Mouse (Mus musculus): ENCODE results near the gene Sema7a. TPM values are rescaled to one million over a fixed set of nuclear protein-coding genes. Genes with fewer than 3 reads are reported as not detected.

Sema7a gene
- 2.1 and 3.2 TPM in 2 replicates for polyA plus RNA-seq (2011; ENCODE audit: insufficient read depth, insufficient read length, low replicate concordance, missing spikeins)

- TF ChIP-seq CTCF (IDR thresholded peaks at IDR 0.05; ENCODE audit: control insufficient read depth, insufficient read depth, low read length), result no peak
- peak; percentile 68; the same call in 1 of the 2 replicates for TF ChIP-seq POLR2A (IDR thresholded peaks at IDR 0.05; ENCODE audit: borderline replicate concordance, control insufficient read depth, low read depth, low read length)
- Histone ChIP-seq H3K27ac (ENCODE audit: control insufficient read depth, insufficient read depth, low read depth, low read length, poor library complexity) (peak within 1 kb of the TSS; percentile 49), H3K4me1 (ENCODE audit: control insufficient read depth, insufficient read depth, low read length) (no peaks in the 10 kb centered on the region; the same call in 1 of the 2 replicates), H3K4me3 (replicated peaks; ENCODE audit: control insufficient read depth, low read depth, low read length) (peak within 1 kb of the TSS; percentile 63)
- WGBS, result 9% methylated on average over 60 of the region's 60 CpGs
Observed at GRCm38 (mm10) chr9:57939431-57940348, at the start of gene Sema7a. TSS of gene Sema7a (plus strand) at chr9:57940112.

DNA sequence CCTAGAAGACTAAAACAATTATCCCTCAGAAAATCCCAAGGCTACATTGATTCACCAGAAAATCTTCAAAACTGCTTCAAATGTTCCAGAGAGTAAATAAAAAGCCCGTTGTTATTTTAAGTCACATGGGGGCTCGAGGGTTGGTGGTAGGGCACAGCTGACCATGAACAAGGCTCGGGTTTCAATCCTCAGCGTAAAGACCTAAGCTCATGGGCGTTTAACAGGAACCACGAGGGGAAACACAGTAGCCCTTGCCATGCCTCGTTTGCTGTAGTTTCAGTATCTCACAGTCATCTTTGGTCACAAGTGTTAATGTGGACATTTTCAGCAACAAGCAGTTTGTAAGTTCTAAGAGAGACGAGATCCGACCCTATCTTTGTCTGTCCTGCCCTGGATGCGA lies 39.4 kb upstream of the Sema7a start:
- Histone ChIP-seq H3K27ac (ENCODE audit: control insufficient read depth, insufficient read depth, low read depth, low read length, poor library complexity) (no peak overlapping the region), H3K4me1 (ENCODE audit: control insufficient read depth, insufficient read depth, low read length) (no peaks in the 10 kb centered on the region; the same call in 1 of the 2 replicates), H3K4me3 (replicated peaks; ENCODE audit: control insufficient read depth, low read depth, low read length) (no peak overlapping the region)
- WGBS, result 33% methylated on average over 10 of the region's 10 CpGs
- no peak for TF ChIP-seq POLR2A (IDR thresholded peaks at IDR 0.05; ENCODE audit: borderline replicate concordance, control insufficient read depth, low read depth, low read length)
- no peak for TF ChIP-seq CTCF (IDR thresholded peaks at IDR 0.05; ENCODE audit: control insufficient read depth, insufficient read depth, low read length)

DNA sequence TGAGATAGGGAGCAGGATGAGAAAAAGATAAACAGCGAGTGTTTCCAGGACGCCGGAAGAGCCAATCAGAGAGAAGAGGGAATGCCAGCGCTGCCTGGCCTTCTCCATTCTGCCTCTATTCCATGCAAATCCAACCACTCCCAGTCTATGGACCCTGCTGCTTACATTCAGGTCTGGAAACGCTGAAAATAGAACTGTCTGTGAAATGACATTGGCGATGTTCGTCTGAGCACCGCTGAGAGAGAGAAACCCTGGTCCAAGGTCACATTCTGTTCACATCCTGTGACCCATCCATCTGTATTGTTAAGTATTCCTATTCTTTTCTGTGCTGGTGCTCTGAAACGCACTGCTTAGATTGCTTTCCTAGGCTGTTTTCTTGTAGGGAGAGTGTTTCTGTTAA lies 38.7 kb upstream of the Sema7a start:
- no peak for TF ChIP-seq CTCF (IDR thresholded peaks at IDR 0.05; ENCODE audit: control insufficient read depth, insufficient read depth, low read length)
- no peak for TF ChIP-seq POLR2A (IDR thresholded peaks at IDR 0.05; ENCODE audit: borderline replicate concordance, control insufficient read depth, low read depth, low read length)
- H3K4me1 ChIP-seq (ENCODE audit: control insufficient read depth, insufficient read depth, low read length), result no peaks in the 10 kb centered on the region; the same call in 1 of the 2 replicates
- no peak overlapping the region for H3K27ac ChIP-seq (ENCODE audit: control insufficient read depth, insufficient read depth, low read depth, low read length, poor library complexity)
- 85% methylated on average over 9 of the region's 9 CpGs for WGBS
- no peak overlapping the region for H3K4me3 ChIP-seq (replicated peaks; ENCODE audit: control insufficient read depth, low read depth, low read length)

GRCm38 (mm10) chr9:57901601-57902000 lies 38.3 kb upstream of the Sema7a start:
- Histone ChIP-seq H3K4me3 (replicated peaks; ENCODE audit: control insufficient read depth, low read depth, low read length) (no peak overlapping the region), H3K4me1 (ENCODE audit: control insufficient read depth, insufficient read depth, low read length) (no peaks in the 10 kb centered on the region; the same call in 1 of the 2 replicates), H3K27ac (ENCODE audit: control insufficient read depth, insufficient read depth, low read depth, low read length, poor library complexity) (no peak overlapping the region)
- WGBS, result 80% methylated on average over 3 of the region's 3 CpGs
- no peak for TF ChIP-seq CTCF (IDR thresholded peaks at IDR 0.05; ENCODE audit: control insufficient read depth, insufficient read depth, low read length)
- TF ChIP-seq POLR2A (IDR thresholded peaks at IDR 0.05; ENCODE audit: borderline replicate concordance, control insufficient read depth, low read depth, low read length), result no peak

DNA sequence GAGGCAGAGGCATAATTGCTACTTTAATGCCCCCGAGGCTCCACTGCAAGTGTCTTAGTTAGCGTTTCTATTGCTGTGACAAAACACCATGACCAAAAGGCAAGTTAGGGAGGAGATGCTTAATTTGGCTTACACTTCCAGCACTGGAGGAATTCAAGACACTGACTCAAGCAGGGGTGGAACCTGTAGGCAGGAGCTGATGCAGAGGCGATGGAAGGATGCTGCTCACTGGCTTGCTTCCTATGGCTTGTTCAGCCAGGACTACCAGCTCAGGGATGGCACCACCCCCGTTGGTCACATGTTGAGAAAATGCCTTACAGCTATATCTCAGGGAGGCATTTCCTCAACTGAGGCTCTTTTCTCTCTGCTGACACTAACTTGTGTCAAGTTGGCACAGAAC lies 37.8 kb upstream of the Sema7a start:
- no peaks in the 10 kb centered on the region; the same call in 1 of the 2 replicates for H3K4me1 ChIP-seq (ENCODE audit: control insufficient read depth, insufficient read depth, low read length)
- TF ChIP-seq CTCF (IDR thresholded peaks at IDR 0.05; ENCODE audit: control insufficient read depth, insufficient read depth, low read length) (no peak), POLR2A (IDR thresholded peaks at IDR 0.05; ENCODE audit: borderline replicate concordance, control insufficient read depth, low read depth, low read length) (no peak)
- no peak overlapping the region for H3K27ac ChIP-seq (ENCODE audit: control insufficient read depth, insufficient read depth, low read depth, low read length, poor library complexity)
- no peak overlapping the region for H3K4me3 ChIP-seq (replicated peaks; ENCODE audit: control insufficient read depth, low read depth, low read length)
- 69% methylated on average over 4 of the region's 4 CpGs for WGBS

DNA sequence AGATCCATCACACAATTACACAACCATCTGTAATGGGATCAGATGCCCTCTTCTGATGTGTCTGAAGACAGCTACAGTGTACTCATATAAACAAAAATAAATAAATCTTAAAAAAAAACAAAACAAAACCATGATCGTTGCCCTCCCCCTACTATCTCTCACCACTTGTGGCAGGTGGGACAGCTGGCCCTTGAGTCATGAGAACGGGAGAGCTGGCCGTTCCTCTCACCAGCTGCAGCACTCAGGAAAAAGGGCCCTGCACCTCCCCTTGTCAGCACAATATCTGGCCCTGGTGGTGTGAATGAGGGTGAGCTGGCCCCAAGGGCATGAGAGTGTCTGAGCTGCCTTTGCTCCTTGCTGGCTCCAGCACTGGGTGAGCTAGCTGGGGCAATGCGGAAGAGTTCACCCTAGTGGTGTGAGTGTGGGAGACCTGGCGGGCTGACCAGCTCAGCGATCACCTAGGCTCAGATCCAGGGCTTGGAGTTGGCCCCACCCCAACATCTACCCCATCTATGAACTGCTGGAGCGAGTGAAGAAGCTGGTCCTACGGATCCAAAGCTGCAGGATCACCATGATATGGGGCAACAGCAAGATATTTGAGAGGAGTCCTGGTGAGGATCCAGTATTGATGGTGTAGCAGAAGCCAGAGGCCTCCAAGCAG lies 36.2 kb upstream of the Sema7a start:
- no peaks in the 10 kb centered on the region; the same call in 1 of the 2 replicates for H3K4me1 ChIP-seq (ENCODE audit: control insufficient read depth, insufficient read depth, low read length)
- no peak overlapping the region for H3K27ac ChIP-seq (ENCODE audit: control insufficient read depth, insufficient read depth, low read depth, low read length, poor library complexity)
- no peak overlapping the region for H3K4me3 ChIP-seq (replicated peaks; ENCODE audit: control insufficient read depth, low read depth, low read length)
- TF ChIP-seq CTCF (IDR thresholded peaks at IDR 0.05; ENCODE audit: control insufficient read depth, insufficient read depth, low read length), result no peak
- TF ChIP-seq POLR2A (IDR thresholded peaks at IDR 0.05; ENCODE audit: borderline replicate concordance, control insufficient read depth, low read depth, low read length), result no peak
- 75% methylated on average over 8 of the region's 8 CpGs for WGBS

DNA sequence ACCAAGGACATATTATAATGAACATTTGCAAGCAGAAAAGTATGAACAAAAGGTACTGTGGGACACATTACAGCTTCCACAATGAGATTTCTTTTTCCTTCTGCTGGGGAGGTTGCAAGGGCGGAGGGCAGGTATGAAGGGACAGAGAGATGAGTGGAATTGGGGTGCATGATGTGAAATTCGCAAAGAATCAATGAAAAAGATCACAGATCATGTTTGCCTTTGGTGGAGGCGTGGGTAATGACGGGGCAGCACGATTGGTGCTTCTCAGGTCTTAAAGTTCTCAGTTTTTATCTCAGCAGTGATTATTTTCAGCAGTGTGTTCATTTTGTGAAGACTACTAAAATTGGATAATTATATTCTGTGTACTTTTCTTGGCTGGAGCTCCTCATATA lies 35.7 kb upstream of the Sema7a start:
- H3K27ac ChIP-seq (ENCODE audit: control insufficient read depth, insufficient read depth, low read depth, low read length, poor library complexity), result no peak overlapping the region
- no peaks in the 10 kb centered on the region; the same call in 1 of the 2 replicates for H3K4me1 ChIP-seq (ENCODE audit: control insufficient read depth, insufficient read depth, low read length)
- no peak overlapping the region for H3K4me3 ChIP-seq (replicated peaks; ENCODE audit: control insufficient read depth, low read depth, low read length)
- WGBS, result 76% methylated on average over 5 of the region's 5 CpGs
- TF ChIP-seq POLR2A (IDR thresholded peaks at IDR 0.05; ENCODE audit: borderline replicate concordance, control insufficient read depth, low read depth, low read length) (no peak), CTCF (IDR thresholded peaks at IDR 0.05; ENCODE audit: control insufficient read depth, insufficient read depth, low read length) (no peak)

DNA sequence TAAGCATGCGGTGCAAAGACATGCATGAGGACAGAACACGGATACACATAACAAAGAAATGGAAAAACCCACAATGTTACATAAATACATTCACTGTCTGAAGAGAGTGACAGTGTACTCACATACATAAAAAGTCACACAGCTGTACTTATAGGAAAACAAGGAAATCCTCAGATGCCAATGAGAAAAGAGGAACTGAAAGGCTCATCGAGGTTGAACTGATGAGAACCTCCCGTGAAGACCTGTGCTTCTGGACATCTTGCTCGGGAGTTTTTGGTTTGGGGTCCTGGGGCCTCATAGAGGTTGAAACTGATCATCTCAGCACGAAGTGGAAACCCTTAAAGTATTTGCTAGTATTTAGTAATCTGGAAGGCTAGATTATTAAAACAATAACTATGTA lies 32.7 kb upstream of the Sema7a start:
- 19% methylated on average over 6 of the region's 6 CpGs for WGBS

More for the DNA sequence above, 32.7 kb upstream of the Sema7a start:
- TF ChIP-seq POLR2A (IDR thresholded peaks at IDR 0.05; ENCODE audit: borderline replicate concordance, control insufficient read depth, low read depth, low read length) (no peak), CTCF (IDR thresholded peaks at IDR 0.05; ENCODE audit: control insufficient read depth, insufficient read depth, low read length) (no peak)
- Histone ChIP-seq H3K4me3 (replicated peaks; ENCODE audit: control insufficient read depth, low read depth, low read length) (no peak overlapping the region), H3K4me1 (ENCODE audit: control insufficient read depth, insufficient read depth, low read length) (no peaks in the 10 kb centered on the region; the same call in 1 of the 2 replicates), H3K27ac (ENCODE audit: control insufficient read depth, insufficient read depth, low read depth, low read length, poor library complexity) (no peak overlapping the region)

Measured in bone marrow, adult 2 months (tissue).